8 mouse cellular contexts compared by ENCODE assay signal in genomic region chr5:20701483-20702421, GRCm38 (mm10).
A peak's percentile ranks its signal among the peaks of the same experiment; 100 is the strongest.
DNase-seq lines count a peak whose midpoint lies in the region; ATAC-seq lines count a peak whose summit lies in the region.

No protein-coding gene starts in this region.

- H3K27ac ChIP-seq in intestine, embryonic 14.5 days (ENCODE audit: low read depth): peak overlapping the region; percentile 95

- peak; percentile 91 to 97 for DNase-seq in adrenal gland, adult (ENCODE audit: inconsistent age in 2 of 2, low spot score in 1 of 2)
- DNase-seq in embryo, embryonic 10 days (ENCODE audit: low spot score): peak; percentile 92
- peak; percentile 90 for DNase-seq in gastrocnemius, postnatal 25 days
- DNase-seq in intestine, embryonic 14.5 days (ENCODE audit: low spot score): peak; percentile 93
- peak; percentile 87 to 88 for DNase-seq in left cerebral cortex, postnatal 14 days (ENCODE audit: low spot score in 2 of 2)
- DNase-seq in right cerebral cortex, postnatal 14 days: peak; percentile 81
- DNase-seq in urinary bladder, postnatal 25 days (ENCODE audit: low spot score): peak; percentile 73

- no peaks in the 10 kb centered on the region for H3K27me3 ChIP-seq in intestine, embryonic 14.5 days (replicated peaks; ENCODE audit: control insufficient read depth, insufficient read depth, low read length)

- under 1% methylated on average over 56 of the region's 57 CpGs for WGBS in intestine, embryonic 14.5 days

- no peaks in the 10 kb centered on the region for H3K36me3 ChIP-seq in intestine, embryonic 14.5 days (ENCODE audit: control insufficient read depth, insufficient read depth, low read length)

- ATAC-seq in intestine, embryonic 14.5 days (replicated peaks; ENCODE audit: low FRiP score, low TSS enrichment, low read depth): peak; percentile 97
- ATAC-seq in megakaryocyte-erythroid progenitor cell, adult 5-6 weeks (replicated peaks; ENCODE audit: low FRiP score, low TSS enrichment, poor library complexity, severe bottlenecking): peak; percentile 83

- peak overlapping the region; percentile 80 for H3K9ac ChIP-seq in intestine, embryonic 14.5 days (ENCODE audit: low read length)

- H3K4me2 ChIP-seq in intestine, embryonic 14.5 days (ENCODE audit: low read length): peak overlapping the region; percentile 67

- H3K9me3 ChIP-seq in intestine, embryonic 14.5 days (ENCODE audit: control insufficient read depth, low read length): no peaks in the 10 kb centered on the region

- peak overlapping the region; percentile 66 for H3K4me3 ChIP-seq in intestine, embryonic 14.5 days (ENCODE audit: low read depth, low read length)

- intact Hi-C loops in left cerebral cortex, postnatal 14 days (cut with DNase I): no loop called here

- peaks cover 4% of the 10 kb centered on the region for H3K4me1 ChIP-seq in intestine, embryonic 14.5 days (replicated peaks; ENCODE audit: control insufficient read depth, insufficient read depth, low read length)

Comparison
In these comparisons a context has a peak if more than half of its experiments do, and no peak if none do; other contexts are left out.
1. Peak in every context shown above with its lines: DNase-seq, ATAC-seq, H3K4me3 ChIP-seq and H3K27ac ChIP-seq.